Mouse (Mus musculus): ENCODE results near the gene Mllt3. TPM values are rescaled to one million over a fixed set of nuclear protein-coding genes. Genes with fewer than 3 reads are reported as not detected.

Gene Mllt3
- total and polyA plus RNA-seq, 2 experiments from 2014 or later: 5.1 to 13.5 TPM

GRCm38 (mm10) chr4:87944320-87944719, 88.8 kb downstream of the Mllt3 start:
- H3K4me1 ChIP-seq (ENCODE audit: control insufficient read depth, insufficient read depth): peaks cover 9% of the 10 kb centered on the region; the same call in 1 of the 2 replicates
- 61% methylated on average over 3 of the region's 3 CpGs for WGBS

GRCm38 (mm10) chr4:87942921-87943403, 90.2 kb downstream of the Mllt3 start:
- Histone ChIP-seq H3K9me3 (replicated peaks; ENCODE audit: control insufficient read depth, low read length) (no peaks in the 10 kb centered on the region), H3K9ac (replicated peaks; ENCODE audit: low read depth, low read length) (no peak overlapping the region), H3K4me3 (ENCODE audit: low read depth, low read length) (no peak overlapping the region), H3K27ac (ENCODE audit: low read depth) (no peak overlapping the region), H3K4me1 (ENCODE audit: control insufficient read depth, insufficient read depth) (peaks cover 9% of the 10 kb centered on the region; the same call in 1 of the 2 replicates), H3K36me3 (replicated peaks; ENCODE audit: control insufficient read depth, insufficient read depth, low read length) (no peaks in the 10 kb centered on the region), H3K27me3 (ENCODE audit: control insufficient read depth, insufficient read depth, low read length) (no peaks in the 10 kb centered on the region), H3K4me2 (ENCODE audit: low read depth, low read length) (no peak overlapping the region)
- ATAC-seq (ENCODE audit: insufficient read depth, low read depth): no peak
- no peak for TF ChIP-seq CTCF (IDR thresholded peaks at IDR 0.05; ENCODE audit: low read depth)
- no peak for TF ChIP-seq EP300 (IDR thresholded peaks at IDR 0.05; ENCODE audit: low read depth)
- no peak for DNase-seq (ENCODE audit: low spot score)
- 63% methylated on average over 8 of the region's 8 CpGs for WGBS

More at GRCm38 (mm10) chr4:87944320-87944719, 88.8 kb downstream of the Mllt3 start:
- TF ChIP-seq CTCF (IDR thresholded peaks at IDR 0.05; ENCODE audit: low read depth) (no peak), EP300 (IDR thresholded peaks at IDR 0.05; ENCODE audit: low read depth) (no peak)
- H3K36me3 ChIP-seq (replicated peaks; ENCODE audit: control insufficient read depth, insufficient read depth, low read length): no peaks in the 10 kb centered on the region
- no peak overlapping the region for H3K27ac ChIP-seq (ENCODE audit: low read depth)
- H3K9ac ChIP-seq (replicated peaks; ENCODE audit: low read depth, low read length): no peak overlapping the region
- DNase-seq (ENCODE audit: low spot score) (no peak), ATAC-seq (ENCODE audit: insufficient read depth, low read depth) (no peak)
- H3K4me3 ChIP-seq (ENCODE audit: low read depth, low read length): no peak overlapping the region
- no peak overlapping the region for H3K4me2 ChIP-seq (ENCODE audit: low read depth, low read length)
- H3K27me3 ChIP-seq (ENCODE audit: control insufficient read depth, insufficient read depth, low read length): no peaks in the 10 kb centered on the region
- H3K9me3 ChIP-seq (replicated peaks; ENCODE audit: control insufficient read depth, low read length): no peaks in the 10 kb centered on the region

- Histone ChIP-seq H3K9me3 (replicated peaks; ENCODE audit: control insufficient read depth, low read length) (no peaks in the 10 kb centered on the region), H3K9ac (replicated peaks; ENCODE audit: low read depth, low read length) (no peak overlapping the region), H3K27ac (ENCODE audit: low read depth) (no peak overlapping the region), H3K27me3 (ENCODE audit: control insufficient read depth, insufficient read depth, low read length) (no peaks in the 10 kb centered on the region), H3K4me2 (ENCODE audit: low read depth, low read length) (no peak overlapping the region), H3K36me3 (replicated peaks; ENCODE audit: control insufficient read depth, insufficient read depth, low read length) (no peaks in the 10 kb centered on the region), H3K4me3 (ENCODE audit: low read depth, low read length) (no peak overlapping the region), H3K4me1 (ENCODE audit: control insufficient read depth, insufficient read depth) (peaks cover 13% of the 10 kb centered on the region)
- TF ChIP-seq CTCF (IDR thresholded peaks at IDR 0.05; ENCODE audit: low read depth) (no peak), EP300 (IDR thresholded peaks at IDR 0.05; ENCODE audit: low read depth) (no peak)
- ATAC-seq (ENCODE audit: insufficient read depth, low read depth) (no peak), DNase-seq (ENCODE audit: low spot score) (no peak)
- WGBS: 90% methylated on average over 7 of the region's 7 CpGs
Observed at GRCm38 (mm10) chr4:87939474-87940154, 93.5 kb downstream of the Mllt3 start.

GRCm38 (mm10) chr4:87936326-87936725, 96.8 kb downstream of the Mllt3 start:
- H3K4me1 ChIP-seq (ENCODE audit: control insufficient read depth, insufficient read depth): peaks cover 26% of the 10 kb centered on the region
- no peak overlapping the region for H3K4me3 ChIP-seq (ENCODE audit: low read depth, low read length)
- no peaks in the 10 kb centered on the region for H3K27me3 ChIP-seq (ENCODE audit: control insufficient read depth, insufficient read depth, low read length)
- DNase-seq (ENCODE audit: low spot score) (no peak), ATAC-seq (ENCODE audit: insufficient read depth, low read depth) (no peak)
- no peak for TF ChIP-seq EP300 (IDR thresholded peaks at IDR 0.05; ENCODE audit: low read depth)
- TF ChIP-seq CTCF (IDR thresholded peaks at IDR 0.05; ENCODE audit: low read depth): no peak
- H3K27ac ChIP-seq (ENCODE audit: low read depth): no peak overlapping the region
- H3K9ac ChIP-seq (replicated peaks; ENCODE audit: low read depth, low read length): no peak overlapping the region
- WGBS: 17% methylated on average over 2 of the region's 2 CpGs
- no peaks in the 10 kb centered on the region for H3K9me3 ChIP-seq (replicated peaks; ENCODE audit: control insufficient read depth, low read length)
- H3K4me2 ChIP-seq (ENCODE audit: low read depth, low read length): no peak overlapping the region
- no peaks in the 10 kb centered on the region for H3K36me3 ChIP-seq (replicated peaks; ENCODE audit: control insufficient read depth, insufficient read depth, low read length)

GRCm38 (mm10) chr4:87933701-87934337, 99.3 kb downstream of the Mllt3 start:
- no peaks in the 10 kb centered on the region for H3K9me3 ChIP-seq (replicated peaks; ENCODE audit: control insufficient read depth, low read length)
- H3K27me3 ChIP-seq (ENCODE audit: control insufficient read depth, insufficient read depth, low read length): no peaks in the 10 kb centered on the region
- H3K27ac ChIP-seq (ENCODE audit: low read depth): peak overlapping the region; percentile 79
- DNase-seq (ENCODE audit: low spot score) (peak; percentile 74), ATAC-seq (ENCODE audit: insufficient read depth, low read depth) (peak; percentile 77)
- TF ChIP-seq EP300 (IDR thresholded peaks at IDR 0.05; ENCODE audit: low read depth): no peak
- no peak for TF ChIP-seq CTCF (IDR thresholded peaks at IDR 0.05; ENCODE audit: low read depth)
- peak overlapping the region; percentile 35 for H3K4me2 ChIP-seq (ENCODE audit: low read depth, low read length)
- H3K36me3 ChIP-seq (replicated peaks; ENCODE audit: control insufficient read depth, insufficient read depth, low read length): no peaks in the 10 kb centered on the region
- WGBS: 31% methylated on average over 4 of the region's 4 CpGs
- peaks cover 26% of the 10 kb centered on the region for H3K4me1 ChIP-seq (ENCODE audit: control insufficient read depth, insufficient read depth)
- H3K9ac ChIP-seq (replicated peaks; ENCODE audit: low read depth, low read length): no peak overlapping the region
- H3K4me3 ChIP-seq (ENCODE audit: low read depth, low read length): 0 out of 2 replicates have a peak overlapping the region, but pooled peaks have one; percentile 6

Data from heart, postnatal 0 days (tissue).